ENCODE assay signal across 21 mouse cellular contexts in genomic region chr4:140214406-140214805, GRCm38 (mm10). TPM values are rescaled to one million over a fixed set of nuclear protein-coding genes. Genes with fewer than 3 reads are reported as not detected.
A peak's percentile ranks its signal among the peaks of the same experiment; 100 is the strongest.
DNase-seq lines count a peak whose midpoint lies in the region; ATAC-seq and TF ChIP-seq lines count a peak whose summit lies in the region.
"Had no signal": no experiment of that assay in that cellular context is flagged by ENCODE, and none has a peak within 500 bp of the region (broad histone marks: within the 10 kb centered on the region; RNA-seq: fewer than 3 reads in every experiment).

No protein-coding gene starts in this region.

- no peak for TF ChIP-seq CTCF in kidney, adult 2 months (conservative IDR thresholded peaks at IDR 0.05; ENCODE audit: insufficient read depth, insufficient read length, low read depth, low read length)
- no peak for TF ChIP-seq CTCF in intestine, postnatal 0 days (IDR thresholded peaks at IDR 0.05; ENCODE audit: low read depth)

- DNase-seq in adrenal gland, adult 2 months = peak; percentile 62
- no peak for DNase-seq in adrenal gland, postnatal 4 days (ENCODE audit: low spot score in 2 of 2)
- no peak for DNase-seq in kidney, adult 2 months
- DNase-seq in neural tube, embryonic 10.5 days (ENCODE audit: extremely low spot score, low spot score) = no peak
- DNase-seq in left cerebral cortex, postnatal 25 days (ENCODE audit: low spot score in 2 of 2) = no peak
- DNase-seq: cerebellum, adult 2 months; cerebellum, postnatal 36 days; gastrocnemius, postnatal 14 days; heart, adult 18-20 months; kidney, adult 18-20 months; liver, embryonic 13.5 days; thymus, adult 18-20 months had no signal

- no peak overlapping the region for H3K4me2 ChIP-seq in kidney, embryonic 15.5 days
- no peak overlapping the region for H3K4me2 ChIP-seq in neural tube, embryonic 12.5 days (replicated peaks)
- no peak overlapping the region for H3K4me2 ChIP-seq in intestine, postnatal 0 days (replicated peaks; ENCODE audit: low read depth)
- H3K4me2 ChIP-seq: forebrain, embryonic 13.5 days; heart, embryonic 13.5 days; limb, embryonic 13.5 days; liver, embryonic 13.5 days had no signal

- WGBS in kidney, embryonic 15.5 days = 3% methylated on average over 14 of the region's 14 CpGs
- 18% methylated on average over 14 of the region's 14 CpGs for WGBS in kidney, adult 2 months
- WGBS in neural tube, embryonic 12.5 days = 35% methylated on average over 14 of the region's 14 CpGs
- 23% methylated on average over 14 of the region's 14 CpGs for WGBS in intestine, postnatal 0 days

- ATAC-seq in kidney, embryonic 15.5 days (replicated peaks; ENCODE audit: low FRiP score) = peak; percentile 49
- ATAC-seq in neural tube, embryonic 12.5 days (ENCODE audit: low FRiP score, low read depth) = no peak
- no peak for ATAC-seq in intestine, postnatal 0 days
- ATAC-seq: CD4-positive, CD25-positive, alpha-beta regulatory T cell, adult 4 months; forebrain, embryonic 13.5 days; midbrain, embryonic 16.5 days had no signal

- no peaks in the 10 kb centered on the region for H3K36me3 ChIP-seq in kidney, embryonic 15.5 days
- no peaks in the 10 kb centered on the region for H3K36me3 ChIP-seq in kidney, adult 2 months (ENCODE audit: control insufficient read depth, insufficient read depth, low read length)
- H3K36me3 ChIP-seq in neural tube, embryonic 12.5 days = no peaks in the 10 kb centered on the region
- H3K36me3 ChIP-seq in intestine, postnatal 0 days (ENCODE audit: control insufficient read depth, insufficient read depth) = no peaks in the 10 kb centered on the region
- H3K36me3 ChIP-seq: embryonic facial prominence, embryonic 10.5 days; heart, embryonic 13.5 days; limb, embryonic 13.5 days; liver, embryonic 13.5 days had no signal

- intact Hi-C loops in left cerebral cortex, postnatal 25 days (cut with DNase I) = no loop called here

- H3K9me3 ChIP-seq in kidney, embryonic 15.5 days (replicated peaks) = no peaks in the 10 kb centered on the region
- no peaks in the 10 kb centered on the region for H3K9me3 ChIP-seq in neural tube, embryonic 12.5 days
- no peaks in the 10 kb centered on the region for H3K9me3 ChIP-seq in intestine, postnatal 0 days (ENCODE audit: control insufficient read depth)
- H3K9me3 ChIP-seq: embryonic facial prominence, embryonic 10.5 days; forebrain, embryonic 13.5 days; heart, embryonic 13.5 days; limb, embryonic 13.5 days; liver, embryonic 13.5 days had no signal

- peaks cover 29% of the 10 kb centered on the region for H3K4me1 ChIP-seq in kidney, embryonic 15.5 days
- no peaks in the 10 kb centered on the region for H3K4me1 ChIP-seq in kidney, adult 2 months (ENCODE audit: control insufficient read depth, insufficient read depth, low read length)
- H3K4me1 ChIP-seq in neural tube, embryonic 12.5 days = peaks cover 31% of the 10 kb centered on the region
- no peaks in the 10 kb centered on the region for H3K4me1 ChIP-seq in intestine, postnatal 0 days (replicated peaks; ENCODE audit: control insufficient read depth, insufficient read depth, low read length)
- H3K4me1 ChIP-seq: heart, embryonic 13.5 days; liver, embryonic 13.5 days had no signal

- no peak overlapping the region for H3K4me3 ChIP-seq in kidney, embryonic 15.5 days (replicated peaks)
- no peak overlapping the region for H3K4me3 ChIP-seq in kidney, adult 2 months (ENCODE audit: insufficient read depth, low read depth, low read length)
- no peak overlapping the region for H3K4me3 ChIP-seq in neural tube, embryonic 12.5 days
- H3K4me3 ChIP-seq in intestine, postnatal 0 days (ENCODE audit: low read depth, low read length) = no peak overlapping the region
- H3K4me3 ChIP-seq: embryonic facial prominence, embryonic 10.5 days; forebrain, embryonic 13.5 days; heart, embryonic 13.5 days; limb, embryonic 13.5 days; liver, embryonic 13.5 days had no signal

- TF ChIP-seq POLR2A in kidney, adult 2 months (IDR thresholded peaks at IDR 0.05; ENCODE audit: low read depth, low read length) = no peak

- no peak overlapping the region for H3K27ac ChIP-seq in kidney, embryonic 15.5 days
- H3K27ac ChIP-seq in kidney, adult 2 months (ENCODE audit: insufficient read depth, low read depth, low read length) = no peak overlapping the region
- H3K27ac ChIP-seq in neural tube, embryonic 12.5 days = 0 out of 2 replicates have a peak overlapping the region, but pooled peaks have one; percentile 16
- H3K27ac ChIP-seq in intestine, postnatal 0 days (ENCODE audit: low read depth, low read length) = no peak overlapping the region
- H3K27ac ChIP-seq: embryonic facial prominence, embryonic 10.5 days; forebrain, embryonic 13.5 days; heart, embryonic 13.5 days; limb, embryonic 13.5 days; liver, embryonic 13.5 days had no signal

- H3K9ac ChIP-seq in kidney, embryonic 15.5 days = no peak overlapping the region
- H3K9ac ChIP-seq in neural tube, embryonic 12.5 days = no peak overlapping the region
- H3K9ac ChIP-seq in intestine, postnatal 0 days (ENCODE audit: low read depth, low read length) = no peak overlapping the region
- H3K9ac ChIP-seq: heart, embryonic 13.5 days; limb, embryonic 13.5 days; liver, embryonic 13.5 days had no signal

- peaks cover 55% of the 10 kb centered on the region for H3K27me3 ChIP-seq in kidney, embryonic 15.5 days
- H3K27me3 ChIP-seq in kidney, adult 2 months (replicated peaks; ENCODE audit: control insufficient read depth, insufficient read depth, low read length) = no peaks in the 10 kb centered on the region
- 0 out of 2 replicates have a peak, but pooled peaks cover 2% of the 10 kb centered on the region for H3K27me3 ChIP-seq in neural tube, embryonic 12.5 days (replicated peaks)
- H3K27me3 ChIP-seq in intestine, postnatal 0 days (replicated peaks; ENCODE audit: control insufficient read depth, insufficient read depth, low read length) = no peaks in the 10 kb centered on the region
- H3K27me3 ChIP-seq: forebrain, embryonic 13.5 days; liver, embryonic 13.5 days had no signal

RNA-seq across cellular contexts. Expression of gene Igsf21, which starts 32.2 kb away (rescaled TPM):
- total RNA-seq in adrenal gland, adult 2 months (2021) = 1 to 10 TPM; 4.5 to 6.9 TPM
- 1.3 and 2.3 TPM in 2 replicates for polyA plus RNA-seq in adrenal gland, adult 2 months (2012; rRNA removed)
- total RNA-seq in adrenal gland, postnatal 4 days (2021) = 1 to 10 TPM; 4.5 to 5.9 TPM
- 1.2 and 1.4 TPM in 2 replicates for polyA plus RNA-seq in kidney, embryonic 15.5 days (2015; fragmentation: Nextera tagmentation; extraction: Ambion mirVana)
- polyA plus RNA-seq in kidney, adult 2 months (2012; rRNA removed) = 0.33 and 0.39 TPM in 2 replicates
- 25.5 and 28.6 TPM in 2 replicates for polyA plus RNA-seq in neural tube, embryonic 12.5 days (2016; fragmentation: Nextera tagmentation; extraction: Ambion mirVana)
- 0.89 and 0.93 TPM in 2 replicates for polyA plus RNA-seq in intestine, postnatal 0 days (2015; fragmentation: Nextera tagmentation; extraction: Ambion mirVana)
- 10 to 100 TPM; 76.8 to 91.4 TPM for total RNA-seq in left cerebral cortex, postnatal 25 days (2021)
- polyA plus RNA-seq: CD4-positive, CD25-positive, alpha-beta regulatory T cell, adult 4 months had no signal
